Mouse (Mus musculus) cerebral cortex, adult 2 months (tissue): ENCODE measurements around the gene Hes7.

Experiments used
- WGBS: fragments of 180-500 bp; shearing (Covaris S2); methylation state at CpG from one replicate; pipeline ENCODE4 v1.1.7; 2018; 5-methylcytosine and 5-hydroxymethylcytosine counted together

The Hes7 gene

GRCm38 (mm10) chr11:69088103-69088855 lies 31.9 kb upstream of the Hes7 start, which contains the start of gene Vamp2:
Gene Vamp2, plus strand, starts transcription at chr11:69088490.
- 1% methylated on average over 66 of the region's 67 CpGs for WGBS

DNA sequence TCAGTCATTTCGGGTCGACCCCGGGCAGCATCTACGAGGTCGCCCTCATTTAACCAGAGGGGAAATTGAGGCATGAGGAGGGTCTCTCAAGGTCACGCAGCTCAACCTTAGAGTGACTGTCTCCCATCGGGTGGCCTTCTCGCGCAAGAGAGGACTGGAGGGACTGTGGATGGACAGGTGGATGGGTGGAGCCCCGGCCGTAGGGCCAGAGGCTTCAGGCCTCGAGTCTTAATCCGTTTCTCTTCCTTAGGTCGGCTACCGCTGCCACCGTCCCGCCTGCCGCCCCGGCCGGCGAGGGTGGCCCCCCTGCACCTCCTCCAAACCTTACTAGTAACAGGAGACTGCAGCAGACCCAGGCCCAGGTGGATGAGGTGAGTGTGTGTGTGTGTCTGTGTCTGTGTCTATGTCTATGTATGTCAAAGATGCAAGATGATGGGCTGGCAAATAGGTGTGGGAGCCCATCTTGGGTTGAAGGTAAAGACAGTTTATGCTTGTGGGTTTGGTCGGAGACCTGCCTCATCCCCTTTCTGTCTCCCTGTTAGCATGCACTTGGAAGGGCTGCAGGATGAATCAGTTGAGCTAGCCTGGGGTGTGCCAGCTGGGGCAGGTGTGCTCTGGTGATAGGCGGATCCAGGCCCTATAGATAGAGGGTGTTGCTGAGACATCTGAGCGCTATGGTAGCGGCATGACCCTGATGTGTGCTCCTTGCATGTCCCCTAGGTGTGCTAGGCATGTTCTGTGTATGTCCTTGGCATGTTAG lies 31.2 kb upstream of the Hes7 start:
- WGBS, result 6% methylated on average over 25 of the region's 25 CpGs

GRCm38 (mm10) chr11:69089616-69090290 lies 30.5 kb upstream of the Hes7 start:
- WGBS, result 35% methylated on average over 12 of the region's 12 CpGs

GRCm38 (mm10) chr11:69090367-69090766 lies 29.8 kb upstream of the Hes7 start:
- WGBS, result 17% methylated on average over 6 of the region's 6 CpGs

- 54% methylated on average over 7 of the region's 7 CpGs for WGBS
Measured at GRCm38 (mm10) chr11:69091566-69092385, 28.4 kb upstream of the Hes7 start.

DNA sequence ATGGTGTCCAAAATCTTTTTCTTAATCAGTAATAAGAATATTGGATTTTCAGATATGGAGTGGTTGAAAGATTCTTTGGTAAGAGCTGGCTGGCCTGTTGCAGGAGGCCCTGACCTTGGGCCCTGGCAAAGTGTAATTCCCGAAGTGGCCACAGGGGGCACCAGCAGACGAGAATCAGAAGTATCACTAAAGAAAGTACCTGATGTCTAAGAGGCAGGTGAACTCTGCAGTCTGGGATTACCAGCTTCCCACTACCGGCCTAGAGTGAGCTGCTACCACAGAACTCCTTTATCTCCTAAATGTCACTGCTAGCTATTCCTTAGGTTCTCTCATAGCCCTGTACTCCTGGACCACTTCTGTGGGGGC lies 27.8 kb upstream of the Hes7 start:
- WGBS, result 8% methylated on average over 3 of the region's 3 CpGs

- 79% methylated on average over 4 of the region's 4 CpGs for WGBS
Measured at GRCm38 (mm10) chr11:69092871-69093270, 27.3 kb upstream of the Hes7 start.

- WGBS, result 80% methylated on average over 7 of the region's 7 CpGs
Measured at GRCm38 (mm10) chr11:69093856-69094255, 26.3 kb upstream of the Hes7 start.

GRCm38 (mm10) chr11:69094697-69095429 lies 25.3 kb upstream of the Hes7 start, which contains the start of gene Per1:
Gene Per1, plus strand, starts transcription at chr11:69095217.
- WGBS, result under 1% methylated on average over 37 of the region's 37 CpGs

DNA sequence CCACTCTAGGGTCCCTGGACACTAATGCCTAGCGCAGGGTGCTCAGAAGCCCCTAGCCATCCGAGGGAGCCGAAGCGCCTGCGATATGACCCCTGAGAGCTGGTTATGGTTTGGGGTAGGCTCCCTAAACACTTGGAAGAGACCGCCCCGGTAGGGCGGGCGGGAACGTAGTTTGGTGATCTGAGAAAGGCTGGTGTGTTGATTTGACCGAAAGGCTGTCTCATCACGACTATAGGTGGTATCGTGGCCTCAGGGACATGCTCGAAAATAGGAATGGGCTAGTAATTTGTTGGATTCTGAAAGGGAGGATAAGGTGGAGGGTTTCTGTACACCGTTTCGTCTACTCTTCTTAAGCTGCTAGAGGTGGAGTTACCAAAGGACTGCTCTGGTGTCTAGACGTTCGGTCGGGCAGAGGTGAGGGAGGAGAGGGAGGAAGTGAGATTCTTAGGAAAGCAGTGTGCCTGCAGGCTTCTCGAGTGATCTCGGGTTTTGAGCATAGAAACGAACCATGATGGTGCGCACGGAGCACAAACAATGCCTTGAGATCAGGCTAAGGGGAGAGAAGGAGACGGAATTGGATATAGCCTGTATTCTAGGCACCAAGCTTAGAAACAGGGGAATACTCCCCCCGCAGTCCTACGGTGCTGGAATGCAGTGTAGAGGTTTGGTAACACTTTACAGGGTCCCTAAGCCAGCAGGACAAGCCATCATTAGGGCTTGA lies 24.5 kb upstream of the Hes7 start:
- WGBS, result under 1% methylated on average over 27 of the region's 27 CpGs

- WGBS, result 6% methylated on average over 9 of the region's 9 CpGs
Measured at GRCm38 (mm10) chr11:69096360-69096986, 23.7 kb upstream of the Hes7 start.

DNA sequence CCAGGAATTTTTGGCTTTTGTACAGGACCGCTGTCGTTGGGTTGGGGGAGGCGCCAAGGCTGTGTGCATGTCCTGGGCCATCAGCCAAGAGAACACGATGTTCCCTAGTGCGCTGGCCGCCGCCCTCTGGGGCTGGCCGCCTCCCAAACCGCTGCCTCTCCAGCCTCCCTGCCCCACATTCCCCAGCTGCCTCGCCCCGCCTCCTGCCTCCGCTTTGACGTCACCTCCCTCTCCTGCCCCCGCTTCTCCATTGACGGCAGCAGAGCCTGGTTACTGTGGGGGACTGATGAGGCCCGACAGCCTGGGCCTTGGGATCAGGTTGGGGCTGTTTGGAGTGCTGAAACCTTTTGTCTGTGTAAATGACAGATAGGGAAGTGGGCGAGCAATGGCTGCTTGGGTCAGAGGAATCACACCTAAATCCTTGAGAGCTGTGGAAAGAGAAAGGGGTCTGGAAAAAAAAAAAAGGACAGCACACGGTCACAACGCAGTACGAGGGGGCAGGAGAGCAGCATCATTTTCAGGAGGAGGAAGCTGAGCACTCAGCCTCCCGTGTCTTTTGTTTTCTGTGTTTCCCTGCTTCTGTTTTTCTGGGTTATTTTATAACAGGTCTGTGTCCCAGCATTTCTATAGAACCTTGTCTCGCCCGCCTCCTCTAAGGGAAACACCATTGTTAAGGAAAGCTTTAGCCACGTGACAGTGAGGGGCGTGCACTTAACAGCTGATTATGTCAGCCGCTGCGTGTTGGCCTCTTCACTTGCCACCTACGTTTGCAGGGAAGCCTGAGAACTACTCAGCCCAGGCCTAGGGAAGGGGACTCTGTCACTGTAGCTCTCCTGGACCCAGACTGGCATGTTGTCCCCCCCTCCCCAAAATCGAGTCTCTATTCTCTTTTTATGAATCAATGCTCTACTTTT lies 23.0 kb upstream of the Hes7 start:
- WGBS, result 1% methylated on average over 28 of the region's 29 CpGs

DNA sequence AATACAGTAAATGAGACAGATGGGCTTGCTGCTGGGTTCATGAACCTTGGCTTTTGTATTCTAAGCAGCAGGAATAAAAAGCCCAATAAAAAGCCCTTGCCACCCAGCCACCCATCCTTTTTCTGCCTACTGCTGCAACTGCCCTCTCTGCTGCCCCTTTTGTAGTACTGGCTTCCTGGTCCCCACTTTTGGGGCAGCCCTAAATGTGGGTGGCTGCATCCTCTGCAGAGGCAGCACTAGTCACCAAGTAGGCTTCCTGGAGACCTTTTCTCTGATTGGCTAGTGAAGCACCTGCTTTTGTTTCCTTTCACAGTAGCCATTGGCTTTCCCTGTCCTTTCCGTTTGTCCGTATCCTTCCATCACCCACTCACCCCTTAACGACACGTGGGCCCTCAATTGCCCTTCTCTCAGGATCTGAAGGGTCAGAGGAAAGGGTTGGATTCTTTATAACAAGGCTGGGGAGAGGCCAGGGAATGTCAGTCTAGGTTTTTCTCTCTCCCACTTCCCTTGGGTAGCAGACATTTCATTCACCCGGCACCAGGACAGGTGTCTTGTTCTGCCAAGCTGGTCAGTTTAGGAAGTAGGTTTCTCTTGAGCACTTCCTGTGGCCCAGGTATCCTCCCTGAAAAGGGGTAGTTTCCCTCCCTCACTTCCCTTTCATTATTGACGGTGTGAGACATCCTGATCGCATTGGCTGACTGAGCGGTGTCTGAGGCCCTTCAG lies 22.0 kb upstream of the Hes7 start:
- 4% methylated on average over 8 of the region's 8 CpGs for WGBS

DNA sequence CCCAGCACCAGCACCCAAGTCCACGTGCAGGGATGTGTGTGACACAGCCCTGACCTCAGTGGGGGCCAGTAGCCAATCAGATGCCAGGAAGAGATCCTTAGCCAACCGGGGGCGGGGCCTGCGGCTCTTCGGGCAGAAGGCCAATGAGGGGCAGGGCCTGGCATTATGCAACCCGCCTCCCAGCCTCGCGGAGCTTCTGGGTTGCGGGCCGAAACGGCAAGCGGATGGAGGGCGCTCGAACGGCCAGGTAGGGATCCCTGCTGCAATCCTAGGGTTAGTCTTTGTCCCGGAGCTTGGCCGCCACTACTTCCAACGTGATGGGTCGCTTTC lies 21.5 kb upstream of the Hes7 start:
- 1% methylated on average over 19 of the region's 19 CpGs for WGBS

- WGBS, result under 1% methylated on average over 22 of the region's 22 CpGs
Measured at GRCm38 (mm10) chr11:69099177-69099914, 20.9 kb upstream of the Hes7 start.

- WGBS, result under 1% methylated on average over 23 of the region's 23 CpGs
Measured at GRCm38 (mm10) chr11:69099915-69100345, 20.3 kb upstream of the Hes7 start.

GRCm38 (mm10) chr11:69100639-69101360 lies 19.4 kb upstream of the Hes7 start:
- WGBS, result 74% methylated on average over 20 of the region's 20 CpGs
